Mouse (Mus musculus) megakaryocyte, embryonic 14.5 days (primary cell): ENCODE data around the gene Satb1.

Source experiments
- FLI1 ChIP-seq: IDR thresholded peaks from 2 replicates; pipeline ENCODE4 v1.6.1; 2012; ENCODE audit warnings: low read length, inconsistent platforms, mixed read lengths
- GATA1 ChIP-seq: IDR thresholded peaks from 3 replicates; pipeline ENCODE4 v1.6.1; 2012; ENCODE audit warnings: mixed read lengths, low read length, inconsistent platforms, borderline replicate concordance

- TF ChIP-seq GATA1: no peak
- no peak for TF ChIP-seq FLI1
Observed at GRCm38 (mm10) chr17:51832900-51833577, at the start of gene Satb1.
